Mouse (Mus musculus) ES-Bruce4 (cell line): ENCODE data around the gene Cacna1e. TPM values are rescaled to one million over a fixed set of nuclear protein-coding genes. Genes with fewer than 3 reads are reported as not detected.

Experiments
- H3K27ac ChIP-seq: 2 replicates; pipeline ENCODE4 v1.5.1; 2012; ENCODE audit warnings: low read length, inconsistent platforms; ENCODE audit not compliant: insufficient read depth
- H3K27me3 ChIP-seq: 2 replicates; pipeline ENCODE4 v1.6.1; 2012; ENCODE audit warnings: mild to moderate bottlenecking, low read length, inconsistent platforms; ENCODE audit not compliant: control insufficient read depth, poor library complexity, insufficient read depth, severe bottlenecking
- H3K36me3 ChIP-seq: 2 replicates; pipeline ENCODE4 v1.6.1; 2012; ENCODE audit warnings: inconsistent platforms, mild to moderate bottlenecking, low read length, moderate library complexity; ENCODE audit not compliant: control insufficient read depth, poor library complexity, insufficient read depth, severe bottlenecking
- H3K4me1 ChIP-seq: one replicate; pipeline ENCODE4 v1.8.1; 2011; ENCODE audit warnings: low read length; ENCODE audit not compliant: control insufficient read depth, insufficient read depth
- H3K4me3 ChIP-seq: 2 replicates; pipeline ENCODE4 v1.5.1; 2011; ENCODE audit warnings: low read depth, mild to moderate bottlenecking, low read length
- H3K9ac ChIP-seq: 2 replicates; pipeline ENCODE4 v1.6.1; 2012; ENCODE audit warnings: low read depth, mild to moderate bottlenecking, inconsistent platforms; ENCODE audit not compliant: poor library complexity, severe bottlenecking
- H3K9me3 ChIP-seq: replicated peaks from 2 replicates; pipeline ENCODE4 v1.6.1; 2012; ENCODE audit warnings: mild to moderate bottlenecking, low read length, inconsistent platforms; ENCODE audit not compliant: control insufficient read depth, poor library complexity, insufficient read depth, severe bottlenecking
- CTCF ChIP-seq: IDR thresholded peaks from one replicate; pipeline ENCODE4 v1.8.1; 2011; ENCODE audit warnings: low read depth, low read length
- EP300 ChIP-seq: IDR thresholded peaks from 2 replicates; pipeline ENCODE4 v1.6.1; 2011; ENCODE audit warnings: low read depth, low read length; ENCODE audit not compliant: insufficient read depth
- POLR2A ChIP-seq: IDR thresholded peaks from one replicate; pipeline ENCODE4 v1.8.1; 2011; ENCODE audit warnings: low read length; ENCODE audit not compliant: insufficient read depth
- polyA plus RNA-seq: library from polyadenylated mRNA; stranded (reverse); fragments of >200 nt; gene quantifications from 2 replicates; pipeline ENCODE4 v1.2.4, GENCODE M21; 2011; ENCODE audit warnings: low read depth; ENCODE audit not compliant: missing spikeins, insufficient read depth, insufficient read length

The Cacna1e gene
- polyA plus RNA-seq, 1 experiment: 0.10 TPM

DNA sequence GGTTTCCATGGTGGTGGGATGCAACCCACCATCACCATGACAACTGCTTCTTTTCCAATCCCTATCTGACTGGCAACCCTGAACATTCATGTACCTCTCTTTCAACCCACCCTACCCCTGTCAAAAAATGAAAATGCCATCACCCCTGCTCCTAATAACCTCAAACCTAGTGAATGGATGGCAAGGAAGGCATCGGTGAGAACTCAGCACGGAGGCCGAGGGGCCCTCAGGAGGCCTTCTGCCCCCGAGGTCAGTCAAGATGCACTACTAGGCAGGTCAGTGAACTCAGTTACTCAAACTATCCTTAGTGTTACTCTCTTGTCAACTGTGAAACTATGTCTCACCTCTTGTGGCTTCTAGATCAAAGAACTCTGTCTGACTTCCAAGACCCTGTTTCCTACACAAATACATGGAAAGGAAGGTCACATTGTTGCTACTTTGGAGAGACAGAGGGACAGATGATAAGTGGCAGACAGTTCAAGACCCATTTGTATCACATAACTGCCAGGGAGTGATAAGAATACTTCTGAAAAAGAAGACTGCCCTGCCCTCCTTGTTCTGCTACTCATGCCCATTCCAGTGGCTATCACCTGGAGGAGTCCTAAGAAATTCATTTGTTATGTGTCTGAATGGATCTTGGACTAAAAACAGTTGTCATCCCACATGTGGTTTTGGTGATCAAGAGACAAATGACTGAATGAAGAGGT lies 176.6 kb downstream of the Cacna1e start:
- H3K27ac ChIP-seq: no peak overlapping the region
- no peaks in the 10 kb centered on the region for H3K4me1 ChIP-seq
- no peaks in the 10 kb centered on the region for H3K27me3 ChIP-seq
- TF ChIP-seq CTCF (no peak), POLR2A (no peak), EP300 (no peak)
- H3K4me3 ChIP-seq: no peak overlapping the region
- no peaks in the 10 kb centered on the region for H3K9me3 ChIP-seq
- no peaks in the 10 kb centered on the region for H3K36me3 ChIP-seq
- no peak overlapping the region for H3K9ac ChIP-seq

DNA sequence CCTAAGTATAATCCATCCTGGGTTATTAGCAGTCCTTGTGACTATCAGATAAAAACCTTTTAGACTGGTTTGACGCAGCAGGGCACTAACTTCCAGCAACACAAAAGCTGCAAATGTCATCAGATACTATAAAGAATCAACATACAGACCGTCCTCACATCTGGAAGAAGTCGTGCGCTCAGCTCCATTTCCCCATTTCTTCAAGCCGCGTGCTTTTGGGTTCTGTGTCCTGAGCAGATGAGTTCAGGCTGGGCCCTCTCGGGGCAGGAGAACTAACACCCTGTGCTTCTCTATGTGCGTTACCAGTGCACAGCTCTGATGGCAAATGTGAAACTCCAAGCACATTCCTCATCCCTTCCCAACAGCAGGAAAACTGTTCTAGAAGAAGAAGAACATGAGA lies 177.3 kb downstream of the Cacna1e start:
- no peak overlapping the region for H3K27ac ChIP-seq
- no peak overlapping the region for H3K4me3 ChIP-seq

DNA sequence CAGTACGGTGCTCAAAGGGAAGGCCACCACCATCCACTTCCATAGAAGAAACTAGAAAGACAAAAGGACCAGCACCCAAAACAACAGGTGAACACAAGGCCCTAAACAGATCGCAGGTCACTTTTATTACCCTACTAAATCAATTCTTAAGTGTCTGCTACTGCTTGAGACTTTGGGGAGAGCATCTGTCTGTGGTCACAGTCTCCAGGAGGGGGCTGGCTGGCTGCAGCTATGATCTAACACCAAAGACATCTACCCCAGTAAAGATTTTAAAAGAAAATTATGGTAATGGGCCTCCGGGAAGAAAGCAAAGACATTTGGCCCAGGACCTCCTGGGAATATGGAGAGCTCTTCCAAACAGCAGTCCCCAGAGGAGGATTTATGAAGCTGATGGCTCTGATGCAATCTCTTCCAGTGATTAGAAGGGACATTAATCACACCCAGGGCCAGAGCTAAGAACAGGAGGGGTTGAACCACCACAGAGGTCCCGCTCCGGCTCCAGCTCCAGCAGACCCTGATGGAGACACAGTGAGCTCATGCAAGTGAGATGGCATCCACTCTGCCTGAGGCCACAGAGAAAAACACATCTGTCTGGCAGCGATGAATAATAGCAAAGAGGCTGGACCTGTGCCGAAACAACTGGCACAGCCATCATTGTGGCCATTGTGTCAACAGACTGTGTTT lies 178.3 kb downstream of the Cacna1e start:
- no peaks in the 10 kb centered on the region for H3K36me3 ChIP-seq
- no peaks in the 10 kb centered on the region for H3K27me3 ChIP-seq
- no peak overlapping the region for H3K4me3 ChIP-seq
- TF ChIP-seq EP300: no peak
- no peak for TF ChIP-seq CTCF
- no peak for TF ChIP-seq POLR2A
- H3K4me1 ChIP-seq: no peaks in the 10 kb centered on the region
- H3K9me3 ChIP-seq: no peaks in the 10 kb centered on the region
- no peak overlapping the region for H3K27ac ChIP-seq
- H3K9ac ChIP-seq: no peak overlapping the region

More for the DNA sequence above, 177.3 kb downstream of the Cacna1e start:
- no peaks in the 10 kb centered on the region for H3K27me3 ChIP-seq
- H3K36me3 ChIP-seq: no peaks in the 10 kb centered on the region
- H3K4me1 ChIP-seq: no peaks in the 10 kb centered on the region
- H3K9me3 ChIP-seq: no peaks in the 10 kb centered on the region
- H3K9ac ChIP-seq: no peak overlapping the region
- TF ChIP-seq POLR2A: no peak
- no peak for TF ChIP-seq CTCF
- TF ChIP-seq EP300: no peak

DNA sequence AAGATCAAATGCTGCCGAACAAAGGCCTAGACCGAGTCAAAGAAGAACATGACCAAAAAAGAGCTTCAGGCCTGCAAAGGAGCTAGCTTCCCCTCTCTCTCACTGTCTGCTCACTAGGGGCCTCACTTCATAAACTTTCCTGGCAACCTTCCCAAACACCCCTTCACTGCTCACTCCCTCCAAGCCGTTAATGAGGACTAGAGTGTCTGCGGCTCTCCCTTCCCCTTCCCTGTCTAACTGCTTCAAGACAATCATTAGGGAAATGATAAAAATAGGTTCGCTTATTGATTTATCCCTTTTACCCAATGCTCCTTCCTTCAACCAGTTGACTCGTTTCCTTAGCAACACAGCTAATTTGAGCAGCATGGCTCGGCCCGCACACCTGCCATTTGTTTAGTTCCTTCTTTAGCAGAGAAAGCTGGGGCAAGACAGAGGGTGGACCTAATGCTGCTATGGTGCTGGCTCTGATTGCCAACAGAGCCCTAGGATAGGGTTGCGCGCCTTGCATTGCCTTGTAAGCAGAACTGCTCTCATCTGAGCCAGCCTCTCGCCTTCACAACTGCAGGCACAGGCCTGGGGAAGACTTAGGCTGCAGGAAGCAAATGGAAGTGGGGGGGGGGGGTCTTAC lies 179.6 kb downstream of the Cacna1e start:
- Histone ChIP-seq H3K4me3 (no peak overlapping the region), H3K4me1 (no peaks in the 10 kb centered on the region), H3K27me3 (no peaks in the 10 kb centered on the region), H3K36me3 (no peaks in the 10 kb centered on the region), H3K27ac (no peak overlapping the region), H3K9ac (no peak overlapping the region), H3K9me3 (no peaks in the 10 kb centered on the region)
- TF ChIP-seq POLR2A: no peak

DNA sequence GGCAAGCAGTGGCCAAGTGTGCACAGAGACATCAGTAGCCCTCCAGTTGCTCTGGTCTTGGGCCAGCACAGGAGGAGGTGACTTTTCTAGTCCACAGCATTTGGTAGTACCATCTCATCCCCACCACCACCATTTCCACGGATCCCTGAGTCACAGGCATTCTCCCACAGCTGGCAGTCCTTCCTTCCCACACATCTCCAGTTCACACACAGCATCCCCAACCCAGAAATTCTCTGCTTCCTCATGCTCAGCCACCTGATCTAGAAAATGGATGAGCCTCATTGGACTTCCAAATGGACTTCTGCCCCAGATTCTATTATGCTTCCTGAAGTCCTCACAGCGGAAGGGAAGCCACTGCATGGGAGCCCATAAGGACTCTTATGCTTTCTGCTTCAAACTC lies 181.7 kb downstream of the Cacna1e start:
- H3K4me1 ChIP-seq: no peaks in the 10 kb centered on the region
- H3K9me3 ChIP-seq: no peaks in the 10 kb centered on the region
- H3K27me3 ChIP-seq: no peaks in the 10 kb centered on the region
- no peak overlapping the region for H3K27ac ChIP-seq
- H3K4me3 ChIP-seq: no peak overlapping the region
- no peak overlapping the region for H3K9ac ChIP-seq
- TF ChIP-seq POLR2A: no peak
- H3K36me3 ChIP-seq: no peaks in the 10 kb centered on the region

DNA sequence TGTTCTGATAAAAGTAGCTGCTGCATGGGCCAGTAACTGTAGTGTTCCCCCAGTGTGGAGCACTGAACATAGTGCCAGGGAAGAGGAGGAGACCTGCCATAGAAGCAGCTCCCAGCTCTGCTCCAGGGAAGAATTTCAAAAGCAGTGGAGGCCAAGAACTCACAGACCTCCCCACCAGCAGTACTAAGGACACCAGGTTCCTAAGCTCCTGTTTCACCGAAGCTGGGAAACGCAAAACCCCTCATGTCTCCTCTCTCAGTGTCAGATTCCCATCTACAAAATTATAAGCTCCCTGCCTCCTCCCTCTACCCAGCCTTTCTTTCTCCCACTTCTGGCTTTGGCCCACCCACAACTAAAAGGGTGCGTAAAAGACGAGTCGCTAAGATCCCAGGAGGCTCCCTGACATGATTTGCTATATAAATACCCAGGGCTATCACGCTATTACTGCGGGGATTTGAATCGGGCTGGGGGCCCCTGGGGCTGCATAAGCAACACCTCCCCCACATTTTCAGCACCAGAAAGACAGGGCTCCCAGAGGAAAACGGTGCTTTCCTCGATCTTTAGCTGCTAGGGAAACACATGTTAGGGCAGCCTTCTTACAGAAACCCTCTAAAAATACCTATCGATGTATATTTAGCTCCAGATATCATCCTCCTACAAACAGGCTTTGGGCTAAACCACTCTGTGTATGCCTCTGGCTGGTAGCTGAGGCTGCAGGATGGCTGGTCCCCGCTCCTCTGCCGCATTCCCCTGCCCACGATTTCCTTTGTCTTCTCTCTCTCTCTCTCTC lies 195.2 kb downstream of the Cacna1e start:
- Histone ChIP-seq H3K4me1 (no peaks in the 10 kb centered on the region), H3K9me3 (no peaks in the 10 kb centered on the region), H3K27me3 (no peaks in the 10 kb centered on the region), H3K9ac (no peak overlapping the region), H3K36me3 (no peaks in the 10 kb centered on the region), H3K27ac (no peak overlapping the region), H3K4me3 (no peak overlapping the region)
- no peak for TF ChIP-seq POLR2A
- TF ChIP-seq EP300: no peak
